Mouse (Mus musculus): ENCODE results near the gene Dyrk1a. TPM values are rescaled to one million over a fixed set of nuclear protein-coding genes. Genes with fewer than 3 reads are reported as not detected.

Dyrk1a gene
- polyA plus RNA-seq, 1 experiment from 2014 or later = 8.0 TPM

DNA sequence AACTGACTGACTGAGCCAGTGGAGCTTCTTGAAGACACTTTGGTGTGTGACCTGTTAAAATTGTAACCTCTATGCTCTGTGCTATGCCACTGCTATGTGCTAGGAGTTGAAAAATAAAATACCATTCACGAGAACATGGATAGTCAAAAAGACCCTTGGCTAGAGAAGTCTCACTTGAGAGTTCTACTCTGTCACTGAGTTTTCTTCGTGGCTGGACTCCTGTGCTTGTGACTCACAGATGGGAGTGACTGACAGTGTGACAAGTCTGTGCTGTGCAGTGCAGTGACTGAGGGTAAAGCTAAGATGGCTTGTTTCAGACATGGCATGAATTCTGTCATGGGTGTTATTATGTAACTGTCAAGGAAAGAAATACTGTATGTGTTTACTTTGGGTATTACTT lies 2.6 kb downstream of the Dyrk1a start:
- Histone ChIP-seq H3K4me1 (replicated peaks; ENCODE audit: control insufficient read depth, insufficient read depth, low read length) (peaks cover 16% of the 10 kb centered on the region; the same call in 1 of the 2 replicates), H3K9me3 (ENCODE audit: control insufficient read depth) (no peaks in the 10 kb centered on the region), H3K4me2 (replicated peaks; ENCODE audit: low read depth) (peak overlapping the region; percentile 74), H3K9ac (ENCODE audit: low read depth, low read length) (no peak overlapping the region), H3K27me3 (replicated peaks; ENCODE audit: control insufficient read depth, insufficient read depth, low read length) (no peaks in the 10 kb centered on the region), H3K4me3 (ENCODE audit: low read depth, low read length) (0 out of 2 replicates have a peak overlapping the region, but pooled peaks have one; percentile 4), H3K36me3 (ENCODE audit: control insufficient read depth, insufficient read depth) (no peaks in the 10 kb centered on the region), H3K27ac (ENCODE audit: low read depth, low read length) (peak overlapping the region; percentile 55)
- no peak for TF ChIP-seq CTCF (IDR thresholded peaks at IDR 0.05; ENCODE audit: low read depth)
- 17% methylated on average over 2 of the region's 2 CpGs for WGBS
- ATAC-seq = no peak

DNA sequence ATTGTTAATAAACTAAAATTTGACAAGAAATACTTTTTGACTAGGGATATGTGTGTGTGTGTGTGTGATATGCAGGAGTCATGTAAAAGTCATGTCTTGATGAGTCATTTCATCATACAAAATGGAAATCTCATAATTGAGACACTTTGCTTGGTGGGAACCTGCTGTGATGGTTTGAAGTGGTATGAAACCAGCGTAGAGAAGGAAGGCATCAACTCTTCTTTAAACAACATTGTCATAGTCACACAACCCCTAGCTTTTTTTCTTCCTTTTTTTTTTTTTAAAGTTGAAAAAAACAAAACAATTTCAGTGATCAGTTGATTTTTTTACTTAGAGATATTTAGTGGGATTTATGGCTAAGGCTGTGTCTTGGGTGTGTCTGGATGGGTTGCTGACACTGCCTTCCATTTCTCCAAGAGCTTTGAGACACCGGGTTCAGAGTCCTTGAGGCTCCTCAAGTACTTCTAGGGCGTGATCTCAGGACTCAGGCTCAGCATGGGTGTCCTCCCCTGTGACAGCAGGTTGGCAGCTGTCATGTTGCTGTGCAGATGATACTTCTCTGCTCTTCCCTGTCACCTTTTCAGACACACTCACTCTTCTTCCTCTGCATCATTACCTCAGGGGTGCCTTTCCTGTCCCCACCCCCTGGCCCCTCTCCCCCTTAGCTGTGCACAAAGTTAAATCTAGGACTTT lies 4.4 kb downstream of the Dyrk1a start:
- TF ChIP-seq CTCF (IDR thresholded peaks at IDR 0.05; ENCODE audit: low read depth) = no peak
- Histone ChIP-seq H3K4me1 (replicated peaks; ENCODE audit: control insufficient read depth, insufficient read depth, low read length) (peaks cover 16% of the 10 kb centered on the region; the same call in 1 of the 2 replicates), H3K27ac (ENCODE audit: low read depth, low read length) (peak overlapping the region; percentile 50; the same call in 1 of the 2 replicates), H3K9ac (ENCODE audit: low read depth, low read length) (no peak overlapping the region), H3K36me3 (ENCODE audit: control insufficient read depth, insufficient read depth) (no peaks in the 10 kb centered on the region), H3K9me3 (ENCODE audit: control insufficient read depth) (no peaks in the 10 kb centered on the region), H3K4me3 (ENCODE audit: low read depth, low read length) (no peak overlapping the region), H3K27me3 (replicated peaks; ENCODE audit: control insufficient read depth, insufficient read depth, low read length) (no peaks in the 10 kb centered on the region), H3K4me2 (replicated peaks; ENCODE audit: low read depth) (peak overlapping the region; percentile 30; the same call in 1 of the 2 replicates)
- WGBS = 50% methylated on average over 3 of the region's 3 CpGs
- ATAC-seq = peak; percentile 26

DNA sequence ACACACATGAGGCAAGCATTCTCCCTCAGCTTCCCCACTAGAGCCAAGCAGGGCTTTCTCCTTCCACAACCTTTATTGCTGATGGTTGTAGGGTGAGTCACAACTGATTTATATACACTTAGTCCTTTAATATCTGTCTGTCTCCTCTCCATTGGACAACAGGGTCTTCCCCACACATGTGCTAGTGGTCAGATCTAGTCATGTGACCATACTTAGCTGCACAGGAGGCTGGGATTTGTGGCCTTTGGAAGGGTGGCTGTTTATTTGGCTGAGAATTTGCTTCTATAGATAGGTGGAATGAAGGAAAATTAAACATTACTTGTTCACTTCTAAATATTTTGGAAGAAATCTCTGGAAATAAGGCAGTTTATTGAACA lies 4.9 kb downstream of the Dyrk1a start:
- no peaks in the 10 kb centered on the region for H3K9me3 ChIP-seq (ENCODE audit: control insufficient read depth)
- no peak overlapping the region for H3K4me3 ChIP-seq (ENCODE audit: low read depth, low read length)
- H3K4me1 ChIP-seq (replicated peaks; ENCODE audit: control insufficient read depth, insufficient read depth, low read length) = peaks cover 16% of the 10 kb centered on the region; the same call in 1 of the 2 replicates
- peak; percentile 32 for ATAC-seq
- TF ChIP-seq CTCF (IDR thresholded peaks at IDR 0.05; ENCODE audit: low read depth) = no peak
- no peaks in the 10 kb centered on the region for H3K27me3 ChIP-seq (replicated peaks; ENCODE audit: control insufficient read depth, insufficient read depth, low read length)
- peak overlapping the region; percentile 30; the same call in 1 of the 2 replicates for H3K4me2 ChIP-seq (replicated peaks; ENCODE audit: low read depth)
- no peak overlapping the region for H3K9ac ChIP-seq (ENCODE audit: low read depth, low read length)
- H3K36me3 ChIP-seq (ENCODE audit: control insufficient read depth, insufficient read depth) = no peaks in the 10 kb centered on the region
- peak overlapping the region; percentile 50; the same call in 1 of the 2 replicates for H3K27ac ChIP-seq (ENCODE audit: low read depth, low read length)

DNA sequence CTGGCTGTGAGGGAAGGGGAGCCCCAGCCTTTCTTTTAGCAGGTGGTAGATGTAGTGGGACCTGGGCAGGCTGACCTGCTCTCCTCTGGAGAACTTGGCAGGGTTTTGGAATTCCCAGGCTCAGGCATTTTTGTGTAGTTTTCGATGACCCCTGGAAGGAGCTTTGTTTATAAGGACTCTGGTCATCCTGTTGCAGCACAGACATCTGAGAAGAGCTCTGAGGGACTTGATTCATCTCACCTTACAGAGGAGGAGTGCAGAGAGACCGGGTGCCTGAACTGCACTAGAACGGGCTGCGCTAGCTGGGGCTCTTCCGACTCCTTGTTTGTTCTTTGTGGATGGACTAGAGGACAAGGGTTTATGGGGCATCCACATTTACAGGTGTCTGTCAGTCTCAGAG lies 5.9 kb downstream of the Dyrk1a start:
- Histone ChIP-seq H3K27ac (ENCODE audit: low read depth, low read length) (0 out of 2 replicates have a peak overlapping the region, but pooled peaks have one; percentile 28), H3K27me3 (replicated peaks; ENCODE audit: control insufficient read depth, insufficient read depth, low read length) (no peaks in the 10 kb centered on the region), H3K9me3 (ENCODE audit: control insufficient read depth) (no peaks in the 10 kb centered on the region), H3K4me1 (replicated peaks; ENCODE audit: control insufficient read depth, insufficient read depth, low read length) (peaks cover 16% of the 10 kb centered on the region), H3K9ac (ENCODE audit: low read depth, low read length) (no peak overlapping the region), H3K36me3 (ENCODE audit: control insufficient read depth, insufficient read depth) (no peaks in the 10 kb centered on the region), H3K4me3 (ENCODE audit: low read depth, low read length) (no peak overlapping the region), H3K4me2 (replicated peaks; ENCODE audit: low read depth) (no peak overlapping the region; the same call in 1 of the 2 replicates)
- no peak for TF ChIP-seq CTCF (IDR thresholded peaks at IDR 0.05; ENCODE audit: low read depth)
- WGBS = 43% methylated on average over 5 of the region's 5 CpGs
- no peak for ATAC-seq

DNA sequence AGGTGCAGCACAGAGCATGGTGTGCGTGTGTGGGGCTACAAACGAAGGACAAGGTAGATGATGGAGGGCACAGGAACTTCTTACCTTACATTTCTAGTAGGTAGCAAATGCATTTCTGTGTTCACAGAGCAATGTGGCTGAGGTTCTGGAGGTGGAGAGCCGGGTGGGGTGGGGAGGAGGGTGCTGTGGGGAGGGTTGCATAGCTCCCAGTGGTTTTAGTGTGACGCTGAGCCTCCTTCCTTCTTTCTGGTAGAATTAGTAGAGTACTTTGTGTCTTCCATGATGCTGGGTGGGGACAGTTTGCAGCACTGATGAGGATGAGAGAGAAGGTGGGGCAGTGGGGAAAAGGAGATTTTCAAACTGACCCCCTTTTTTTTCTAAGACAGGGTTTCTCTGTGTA lies 9.5 kb downstream of the Dyrk1a start:
- WGBS = 84% methylated on average over 4 of the region's 4 CpGs
- ATAC-seq = no peak
- no peaks in the 10 kb centered on the region for H3K27me3 ChIP-seq (replicated peaks; ENCODE audit: control insufficient read depth, insufficient read depth, low read length)
- H3K4me2 ChIP-seq (replicated peaks; ENCODE audit: low read depth) = no peak overlapping the region
- no peak overlapping the region for H3K4me3 ChIP-seq (ENCODE audit: low read depth, low read length)
- no peak for TF ChIP-seq CTCF (IDR thresholded peaks at IDR 0.05; ENCODE audit: low read depth)
- no peaks in the 10 kb centered on the region for H3K36me3 ChIP-seq (ENCODE audit: control insufficient read depth, insufficient read depth)
- no peak overlapping the region for H3K27ac ChIP-seq (ENCODE audit: low read depth, low read length)
- H3K9ac ChIP-seq (ENCODE audit: low read depth, low read length) = no peak overlapping the region
- H3K4me1 ChIP-seq (replicated peaks; ENCODE audit: control insufficient read depth, insufficient read depth, low read length) = peaks cover 27% of the 10 kb centered on the region
- no peaks in the 10 kb centered on the region for H3K9me3 ChIP-seq (ENCODE audit: control insufficient read depth)

DNA sequence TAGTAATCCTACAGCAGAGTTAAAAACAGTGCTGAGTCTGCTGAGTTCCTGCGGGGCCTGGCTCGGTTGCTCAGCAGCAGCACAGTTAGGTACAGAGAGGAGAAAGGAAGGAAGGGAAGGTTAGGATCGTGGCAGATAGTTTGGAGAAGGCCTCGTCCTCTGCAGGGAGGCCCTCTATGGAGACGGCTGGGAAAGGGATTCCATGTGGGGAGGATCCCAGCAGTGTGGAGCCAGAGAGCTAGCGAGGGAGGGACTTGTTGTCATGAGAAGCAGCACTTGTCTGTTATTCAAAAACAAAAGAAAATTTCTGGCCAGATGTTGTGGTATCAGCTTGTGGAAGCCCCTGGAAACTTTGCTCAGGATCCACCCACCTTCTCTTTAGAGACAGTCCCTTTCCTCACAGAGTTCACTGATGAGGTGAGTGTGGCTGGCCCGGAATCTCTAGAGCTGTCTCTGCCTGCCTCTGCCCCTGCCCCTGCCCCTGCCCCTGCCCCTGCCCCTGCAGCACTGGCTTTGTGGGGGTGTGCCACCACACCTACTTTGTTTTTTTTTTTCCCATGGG lies 11.1 kb downstream of the Dyrk1a start:
- no peak for TF ChIP-seq CTCF (IDR thresholded peaks at IDR 0.05; ENCODE audit: low read depth)
- WGBS = 17% methylated on average over 7 of the region's 7 CpGs
- Histone ChIP-seq H3K4me3 (ENCODE audit: low read depth, low read length) (no peak overlapping the region), H3K4me2 (replicated peaks; ENCODE audit: low read depth) (peak overlapping the region; percentile 28; the same call in 1 of the 2 replicates), H3K27ac (ENCODE audit: low read depth, low read length) (peak overlapping the region; percentile 22; the same call in 1 of the 2 replicates), H3K4me1 (replicated peaks; ENCODE audit: control insufficient read depth, insufficient read depth, low read length) (peaks cover 22% of the 10 kb centered on the region; the same call in 1 of the 2 replicates), H3K9ac (ENCODE audit: low read depth, low read length) (0 out of 2 replicates have a peak overlapping the region, but pooled peaks have one; percentile 22), H3K36me3 (ENCODE audit: control insufficient read depth, insufficient read depth) (no peaks in the 10 kb centered on the region), H3K27me3 (replicated peaks; ENCODE audit: control insufficient read depth, insufficient read depth, low read length) (no peaks in the 10 kb centered on the region), H3K9me3 (ENCODE audit: control insufficient read depth) (no peaks in the 10 kb centered on the region)
- ATAC-seq = no peak
